Mouse (Mus musculus): ENCODE measurements around the gene Itprip.
A peak's percentile ranks its signal among the peaks of the same experiment; 100 is the strongest.
"Not testable (repeated sequence)": the region's sequence is repeated elsewhere in the genome, so short reads cannot be mapped to it uniquely, and the experiment has no call there.

Itprip gene

DNA sequence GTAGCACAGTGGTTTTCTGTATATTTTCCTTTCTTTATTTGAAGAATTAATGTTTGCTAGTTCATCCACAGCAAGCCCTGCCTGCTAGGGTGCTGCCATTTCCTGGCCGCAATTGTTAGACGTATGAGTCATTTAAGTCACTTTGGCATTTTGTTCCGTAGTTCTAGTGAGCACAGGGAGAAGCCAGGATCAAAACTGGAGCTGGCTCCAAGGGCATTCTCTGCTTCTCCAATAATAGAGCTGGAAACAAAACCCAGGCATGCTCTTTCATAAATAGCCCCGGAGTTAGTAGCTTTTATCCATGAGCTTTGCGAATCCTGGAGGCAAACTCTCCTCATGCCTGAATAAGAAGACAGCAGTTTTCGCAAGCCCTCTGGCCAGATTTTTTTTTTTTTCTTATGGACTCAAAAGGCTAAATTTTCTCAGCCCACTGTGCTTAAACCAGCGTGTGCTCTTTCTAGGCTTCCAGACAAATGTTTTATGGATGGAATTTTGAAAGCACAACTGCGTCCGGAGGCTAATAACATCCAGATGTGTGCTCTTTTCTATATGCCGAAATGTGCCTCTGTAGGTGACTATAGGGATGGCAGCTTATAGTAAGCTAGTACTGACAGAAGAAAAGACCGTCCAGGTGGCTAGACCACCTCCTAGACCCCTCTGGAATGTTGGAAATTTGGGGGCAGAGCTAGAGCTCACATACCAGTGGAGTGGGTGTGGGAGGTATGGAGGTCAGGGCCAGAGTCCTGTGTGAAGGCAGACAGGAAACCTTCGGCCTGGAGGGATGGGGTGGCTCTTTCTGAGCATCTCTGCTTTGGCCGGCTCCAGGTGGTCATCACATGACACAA, 64.9 kb downstream of the Itprip start:
- peak; percentile 21 for DNase-seq (ENCODE audit: low read depth, low spot score)

DNA sequence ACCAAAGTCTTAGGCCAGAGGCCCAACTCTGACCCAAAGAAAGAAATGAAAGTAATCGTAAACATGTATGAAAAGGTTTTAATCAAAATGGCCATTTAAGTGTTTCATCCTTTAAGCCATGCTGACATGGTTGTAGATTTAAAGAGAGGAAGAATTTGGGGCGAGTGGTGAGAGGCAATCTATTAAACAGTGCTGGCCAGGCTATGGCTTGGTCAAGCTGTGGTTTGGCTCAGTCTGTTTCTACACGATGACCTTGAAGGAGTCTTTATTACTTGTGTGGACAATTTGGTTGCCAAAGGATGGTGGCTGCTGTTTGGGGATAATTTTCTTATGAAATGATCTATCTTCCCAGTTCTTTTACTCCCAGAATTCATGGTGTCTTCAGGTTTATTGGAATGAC, 66.0 kb downstream of the Itprip start:
- DNase-seq (ENCODE audit: low read depth, low spot score), result no peak

DNA sequence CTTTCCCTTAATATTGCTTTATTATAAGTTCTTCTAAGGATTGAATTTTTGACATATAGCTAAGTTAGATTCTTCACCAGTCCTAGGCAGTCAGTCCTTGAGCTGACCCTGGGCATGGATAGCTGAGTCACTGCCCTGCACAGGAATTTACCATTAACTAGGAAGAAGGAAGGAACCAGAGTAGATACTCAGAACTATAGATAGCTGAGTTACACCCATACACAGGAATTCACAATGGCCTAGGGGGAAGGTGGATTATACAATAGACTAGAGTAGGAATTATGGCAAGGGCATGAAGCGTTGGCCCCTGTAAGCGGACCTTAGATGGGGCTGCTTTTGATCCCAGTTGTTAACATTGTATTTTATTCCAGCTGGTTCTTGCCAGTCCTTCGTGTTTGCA, 67.0 kb downstream of the Itprip start:
- DNase-seq (ENCODE audit: low read depth, low spot score), result not testable (repeated sequence)

DNA sequence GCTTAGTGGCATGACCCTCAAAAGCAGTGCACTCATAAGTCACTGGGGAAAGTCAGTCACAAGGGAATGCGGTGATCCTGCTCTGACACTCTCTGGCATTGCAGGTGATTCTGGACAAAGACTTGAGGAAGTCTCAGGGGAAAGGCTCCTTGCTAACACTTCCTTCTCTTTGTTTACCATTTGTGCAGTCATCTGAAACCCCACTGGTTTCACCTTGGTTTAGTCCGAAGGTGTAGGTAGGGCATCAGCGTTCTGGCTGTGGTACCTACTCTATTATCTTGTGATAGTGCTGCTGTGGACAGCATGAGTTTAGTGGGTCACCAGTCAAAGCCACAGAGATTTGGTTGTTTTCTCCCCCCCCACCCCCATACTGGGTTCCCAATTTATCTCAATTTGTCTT, 69.4 kb downstream of the Itprip start:
- DNase-seq (ENCODE audit: low read depth, low spot score), result no peak

Data from CD4-positive, CD25-positive, alpha-beta regulatory T cell, adult 2 months (primary cell).